Mouse (Mus musculus) ES-E14 (cell line): ENCODE results near the gene Fgd6. TPM values are rescaled to one million over a fixed set of nuclear protein-coding genes. Genes with fewer than 3 reads are reported as not detected.

ENCODE experiments used
- DNase-seq: peaks from one replicate; pipeline ENCODE4 v3.0.0-alpha.2; 2013; ENCODE audit warnings: low read depth, low spot score
- H3K27ac ChIP-seq: 2 replicates; pipeline ENCODE4 v1.5.1; 2012; ENCODE audit warnings: low read depth, mild to moderate bottlenecking, low read length, moderate library complexity, mixed read lengths; ENCODE audit not compliant: poor library complexity, insufficient read depth, severe bottlenecking
- H3K36me3 ChIP-seq: 2 replicates; pipeline ENCODE4 v1.6.1; 2012; ENCODE audit warnings: mild to moderate bottlenecking, low read length, moderate library complexity, mixed read lengths; ENCODE audit not compliant: control insufficient read depth, poor library complexity, insufficient read depth, severe bottlenecking
- H3K4me1 ChIP-seq, 2 experiments: fragments of 150-350 bp in 1 of 2; sonication (generic) in 1 of 2; 2 replicates each; pipeline ENCODE4 v1.6.1; 2012; ENCODE audit warnings: low read length in 2 of 2, mild to moderate bottlenecking in 1 of 2, mixed read lengths in 1 of 2; ENCODE audit not compliant: control insufficient read depth in 2 of 2, insufficient read depth in 2 of 2, poor library complexity in 1 of 2
- H3K4me3 ChIP-seq, 2 experiments: fragments of 150-350 bp in 1 of 2; sonication (generic) in 1 of 2; 2 replicates each; pipeline ENCODE4 v1.5.1; 2012; ENCODE audit warnings: low read length in 2 of 2, low read depth in 1 of 2, mild to moderate bottlenecking in 1 of 2, mixed read lengths in 1 of 2; ENCODE audit not compliant: insufficient read depth in 1 of 2, poor library complexity in 1 of 2, severe bottlenecking in 1 of 2
- H3K9ac ChIP-seq: 2 replicates; pipeline ENCODE4 v1.6.1; 2012; ENCODE audit warnings: low read depth, mild to moderate bottlenecking, low read length, mixed read lengths; ENCODE audit not compliant: poor library complexity, insufficient read depth, severe bottlenecking
- H3K9me3 ChIP-seq: fragments of 150-350 bp; sonication (generic); 2 replicates; pipeline ENCODE4 v1.6.1; 2012; ENCODE audit warnings: low read depth, mild to moderate bottlenecking, low read length; ENCODE audit not compliant: control insufficient read depth, insufficient read depth
- CHD2 ChIP-seq: IDR thresholded peaks from 2 replicates; pipeline ENCODE4 v1.6.1; 2014; ENCODE audit warnings: mild to moderate bottlenecking, low read depth, low read length, inconsistent platforms
- HCFC1 ChIP-seq: IDR thresholded peaks from 2 replicates; pipeline ENCODE4 v1.6.1; 2012; ENCODE audit warnings: low read length, inconsistent platforms, borderline replicate concordance; ENCODE audit not compliant: insufficient read depth
- MAFK ChIP-seq: IDR thresholded peaks from 2 replicates; pipeline ENCODE4 v1.6.1; 2014; ENCODE audit warnings: mild to moderate bottlenecking, low read depth, low read length, inconsistent platforms; ENCODE audit not compliant: insufficient read depth
- ZC3H11A ChIP-seq: IDR thresholded peaks from 2 replicates; pipeline ENCODE4 v1.6.1; 2012; ENCODE audit warnings: low read depth, mild to moderate bottlenecking, inconsistent platforms, low read length, borderline replicate concordance
- ZNF384 ChIP-seq: IDR thresholded peaks from 2 replicates; pipeline ENCODE4 v1.6.1; 2012; ENCODE audit warnings: low read depth, low read length, inconsistent platforms
- in situ Hi-C, 2 experiments: fragments of 600-800 bp; cut with MboI; formaldehyde crosslinking; loops; one replicate each; pipeline ENCODE4 v1.15.1; 2025; ENCODE audit warnings: low sequenced_read_pairs in 2 of 2, inconsistent platforms in 1 of 2; ENCODE audit not compliant: unreplicated experiment in 2 of 2
- total RNA-seq: library from RNA; depleted of rRNA; stranded (reverse); fragments of 300-350 nt; gene quantifications from 2 replicates; pipeline ENCODE4 v1.2.3, GENCODE M21; 2012

Fgd6 gene
- total RNA-seq, 1 experiment, result 4.4 TPM

- Histone ChIP-seq H3K9me3 (no peaks in the 10 kb centered on the region), H3K9ac (no peak overlapping the region), H3K4me1 (0 out of 4 replicates have a peak, but pooled peaks cover 0 to 4% of the 10 kb centered on the region in 2 experiments), H3K27ac (no peak overlapping the region), H3K4me3 (no peak overlapping the region), H3K36me3 (peaks cover 6% of the 10 kb centered on the region; the same call in 1 of the 2 replicates)
- in situ Hi-C loops, result no loop called here
- no peak for DNase-seq
- no peak for TF ChIP-seq HCFC1
- TF ChIP-seq CHD2, result no peak
- TF ChIP-seq MAFK, result no peak
- TF ChIP-seq ZNF384, result no peak
- no peak for TF ChIP-seq ZC3H11A
These were observed 125.4 kb downstream of the Fgd6 start for GRCm38 (mm10) chr10:94161051-94161765.

- in situ Hi-C loops, result no loop called here
- H3K36me3 ChIP-seq, result peaks cover 10% of the 10 kb centered on the region
These were observed 126.2 kb downstream of the Fgd6 start for GRCm38 (mm10) chr10:94162031-94162430.

GRCm38 (mm10) chr10:94164104-94164845, 128.5 kb downstream of the Fgd6 start:
- no peak overlapping the region for H3K9ac ChIP-seq
- DNase-seq, result no peak
- H3K27ac ChIP-seq, result no peak overlapping the region
- 0 out of 4 replicates have a peak, but pooled peaks cover 0 to 2% of the 10 kb centered on the region in 2 experiments for H3K4me1 ChIP-seq
- in situ Hi-C loops, result no loop called here
- TF ChIP-seq CHD2 (no peak), ZNF384 (no peak), HCFC1 (no peak), ZC3H11A (no peak), MAFK (no peak)
- H3K9me3 ChIP-seq, result no peaks in the 10 kb centered on the region
- peaks cover 15% of the 10 kb centered on the region for H3K36me3 ChIP-seq
- H3K4me3 ChIP-seq, result no peak overlapping the region

More at GRCm38 (mm10) chr10:94162031-94162430, 126.2 kb downstream of the Fgd6 start:
- Histone ChIP-seq H3K4me3 (no peak overlapping the region), H3K9me3 (no peaks in the 10 kb centered on the region), H3K4me1 (0 out of 4 replicates have a peak, but pooled peaks cover 0 to 4% of the 10 kb centered on the region in 2 experiments), H3K9ac (no peak overlapping the region), H3K27ac (no peak overlapping the region)
- no peak for TF ChIP-seq CHD2
- no peak for TF ChIP-seq HCFC1
- no peak for TF ChIP-seq ZNF384
- no peak for TF ChIP-seq ZC3H11A
- TF ChIP-seq MAFK, result no peak
- DNase-seq, result no peak

GRCm38 (mm10) chr10:94165426-94165825, 129.6 kb downstream of the Fgd6 start:
- Histone ChIP-seq H3K9ac (no peak overlapping the region), H3K36me3 (peaks cover 20% of the 10 kb centered on the region), H3K4me3 (no peak overlapping the region), H3K9me3 (no peaks in the 10 kb centered on the region), H3K4me1 (no peaks in the 10 kb centered on the region), H3K27ac (no peak overlapping the region)
- TF ChIP-seq ZC3H11A (no peak), ZNF384 (no peak), HCFC1 (no peak), MAFK (no peak), CHD2 (no peak)
- in situ Hi-C loops, result no loop called here
- DNase-seq, result no peak
